8 mouse cellular contexts compared by ENCODE assay signal in the genomic region with DNA sequence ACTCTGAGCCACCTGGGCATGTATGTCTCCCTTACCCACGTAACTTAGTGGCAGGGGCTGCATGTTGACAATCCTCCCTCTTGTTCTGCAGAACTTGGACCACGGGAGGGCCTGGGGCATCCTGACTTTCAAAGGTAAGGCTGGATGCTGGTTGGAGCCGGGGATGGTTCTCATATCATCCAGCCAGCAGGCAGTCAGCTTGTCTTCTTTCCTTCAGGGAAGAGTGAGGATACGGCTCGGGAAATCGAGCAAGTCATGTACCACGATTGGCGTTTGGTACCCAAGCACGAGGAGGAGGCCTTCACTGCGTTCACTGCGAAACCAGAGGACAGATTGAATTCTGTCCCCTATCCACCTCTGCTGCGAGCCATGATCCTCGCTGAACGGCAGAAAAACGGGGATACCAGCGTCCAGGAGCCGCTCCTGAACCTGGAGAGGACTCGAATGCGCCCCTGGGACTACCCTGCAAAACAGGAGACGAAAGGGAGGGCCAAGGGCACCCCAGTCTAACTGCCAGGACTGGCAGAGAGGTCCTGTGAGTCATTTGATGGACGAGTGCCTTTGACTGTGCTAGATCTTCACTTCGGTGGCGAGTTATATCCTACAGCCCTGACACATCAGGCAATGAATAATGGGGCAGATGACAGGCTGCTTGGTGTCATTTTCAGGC. TPM values are rescaled to one million over a fixed set of nuclear protein-coding genes. Genes with fewer than 3 reads are reported as not detected.
A peak's percentile ranks its signal among the peaks of the same experiment; 100 is the strongest.
DNase-seq lines count a peak whose midpoint lies in the region; ATAC-seq lines count a peak whose summit lies in the region.

No protein-coding gene starts in this region.

- no peaks in the 10 kb centered on the region for H3K9me3 ChIP-seq in kidney, embryonic 15.5 days (replicated peaks)
- no peaks in the 10 kb centered on the region for H3K9me3 ChIP-seq in erythroblast, embryonic 14.5 days (ENCODE audit: control insufficient read depth, low read length)
- H3K9me3 ChIP-seq in liver, embryonic 12.5 days (replicated peaks) = no peaks in the 10 kb centered on the region

- peak overlapping the region; percentile 92 for H3K9ac ChIP-seq in kidney, embryonic 15.5 days
- peak overlapping the region; percentile 88 for H3K9ac ChIP-seq in liver, embryonic 12.5 days

- H3K4me1 ChIP-seq in kidney, embryonic 15.5 days = peaks cover 41% of the 10 kb centered on the region
- H3K4me1 ChIP-seq in erythroblast, embryonic 14.5 days (ENCODE audit: control insufficient read depth) = peaks cover 79% of the 10 kb centered on the region
- H3K4me1 ChIP-seq in liver, embryonic 12.5 days = peaks cover 49% of the 10 kb centered on the region

- peak overlapping the region; percentile 77 for H3K4me3 ChIP-seq in kidney, embryonic 15.5 days (replicated peaks)
- peak overlapping the region; percentile 64 for H3K4me3 ChIP-seq in erythroblast, embryonic 14.5 days (replicated peaks)
- H3K4me3 ChIP-seq in liver, embryonic 12.5 days = peak overlapping the region; percentile 92

- DNase-seq in kidney, postnatal 14 days = no peak
- peak; percentile 71 for DNase-seq in Muller cell, postnatal 12 days (ENCODE audit: inconsistent ontology term)
- no peak for DNase-seq in layer of hippocampus, adult 9-11 months
- no peak for DNase-seq in right cerebral cortex, adult 2 months (ENCODE audit: low spot score in 2 of 2)
- no peak for DNase-seq in retina, embryonic 14.5 days (ENCODE audit: low spot score)

- no peaks in the 10 kb centered on the region for H3K27me3 ChIP-seq in kidney, embryonic 15.5 days
- no peaks in the 10 kb centered on the region for H3K27me3 ChIP-seq in erythroblast, embryonic 14.5 days (ENCODE audit: control insufficient read depth)
- H3K27me3 ChIP-seq in liver, embryonic 12.5 days (replicated peaks) = no peaks in the 10 kb centered on the region

- peak overlapping the region; percentile 91 for H3K27ac ChIP-seq in kidney, embryonic 15.5 days
- H3K27ac ChIP-seq in liver, embryonic 12.5 days = peak overlapping the region; percentile 89

- 9% methylated on average over 23 of the region's 23 CpGs for WGBS in kidney, embryonic 15.5 days
- WGBS in liver, embryonic 12.5 days (ENCODE audit: insufficient replicate concordance) = 8% methylated on average over 23 of the region's 23 CpGs

- ATAC-seq in kidney, embryonic 15.5 days (replicated peaks; ENCODE audit: low FRiP score) = peak; percentile 15
- peak; percentile 13 for ATAC-seq in liver, embryonic 12.5 days

- H3K36me3 ChIP-seq in kidney, embryonic 15.5 days = peaks cover 67% of the 10 kb centered on the region
- H3K36me3 ChIP-seq in erythroblast, embryonic 14.5 days (ENCODE audit: control insufficient read depth) = peaks cover 81% of the 10 kb centered on the region
- peaks cover 71% of the 10 kb centered on the region for H3K36me3 ChIP-seq in liver, embryonic 12.5 days

- peak overlapping the region; percentile 97 for H3K4me2 ChIP-seq in kidney, embryonic 15.5 days
- H3K4me2 ChIP-seq in liver, embryonic 12.5 days = peak overlapping the region; percentile 97

RNA-seq across cellular contexts. Expression of a gene that starts 0.6 kb away (rescaled TPM):
- 77.2 and 80.0 TPM in 2 replicates for polyA plus RNA-seq in kidney, embryonic 15.5 days (2015; fragmentation: Nextera tagmentation; extraction: Ambion mirVana)
- 14.9 and 16.7 TPM in 2 replicates for polyA plus RNA-seq in erythroblast, embryonic 14.5 days (2012)
- 67.9 and 68.8 TPM in 2 replicates for polyA plus RNA-seq in liver, embryonic 12.5 days (2016; fragmentation: Nextera tagmentation; extraction: Ambion mirVana)

RNA-seq across cellular contexts. Expression of a gene that starts 0.8 kb away (rescaled TPM):
- polyA plus RNA-seq in kidney, embryonic 15.5 days (2015; fragmentation: Nextera tagmentation; extraction: Ambion mirVana) = 94.0 and 105 TPM in 2 replicates
- 6.4 and 7.5 TPM in 2 replicates for polyA plus RNA-seq in erythroblast, embryonic 14.5 days (2012)
- 101 and 106 TPM in 2 replicates for polyA plus RNA-seq in liver, embryonic 12.5 days (2016; fragmentation: Nextera tagmentation; extraction: Ambion mirVana)

RNA-seq across cellular contexts. Expression of a gene that starts 0.8 kb away (rescaled TPM):
- polyA plus RNA-seq in kidney, embryonic 15.5 days (2015; fragmentation: Nextera tagmentation; extraction: Ambion mirVana) = 31.5 and 33.1 TPM in 2 replicates
- 1.7 and 1.8 TPM in 2 replicates for polyA plus RNA-seq in erythroblast, embryonic 14.5 days (2012)
- 20.3 and 21.4 TPM in 2 replicates for polyA plus RNA-seq in liver, embryonic 12.5 days (2016; fragmentation: Nextera tagmentation; extraction: Ambion mirVana)

RNA-seq across cellular contexts. Expression of a gene that starts 9.3 kb away (rescaled TPM):
- polyA plus RNA-seq in kidney, embryonic 15.5 days (2015; fragmentation: Nextera tagmentation; extraction: Ambion mirVana) = 40.6 and 43.7 TPM in 2 replicates
- 9.2 and 10.3 TPM in 2 replicates for polyA plus RNA-seq in erythroblast, embryonic 14.5 days (2012)
- polyA plus RNA-seq in liver, embryonic 12.5 days (2016; fragmentation: Nextera tagmentation; extraction: Ambion mirVana) = 37.5 and 40.0 TPM in 2 replicates

RNA-seq across cellular contexts. Expression of a gene that starts 9.6 kb away (rescaled TPM):
- 54.2 and 57.8 TPM in 2 replicates for polyA plus RNA-seq in kidney, embryonic 15.5 days (2015; fragmentation: Nextera tagmentation; extraction: Ambion mirVana)
- polyA plus RNA-seq in erythroblast, embryonic 14.5 days (2012) = 7.5 and 12.0 TPM in 2 replicates
- 97.7 and 108 TPM in 2 replicates for polyA plus RNA-seq in liver, embryonic 12.5 days (2016; fragmentation: Nextera tagmentation; extraction: Ambion mirVana)

Comparison
In these comparisons a context has a peak if more than half of its experiments do, and no peak if none do; other contexts are left out.
1. RNA of a gene that starts 0.8 kb away (polyA plus RNA-seq): 101 to 106 TPM in liver, embryonic 12.5 days and 94.0 to 105 TPM in kidney, embryonic 15.5 days; 6.4 to 7.5 TPM in erythroblast, embryonic 14.5 days; every median in the first group is over 10 times any median in the second.
2. Peak in every context shown above with its lines, with median percentiles within 50 percentile points of each other: H3K4me3 ChIP-seq.